Mouse (Mus musculus): ENCODE measurements around the gene Maco1. TPM values are rescaled to one million over a fixed set of nuclear protein-coding genes. Genes with fewer than 3 reads are reported as not detected.

The Maco1 gene
- polyA plus RNA-seq, 1 experiment from 2014 or later, result 63.5 TPM

GRCm38 (mm10) chr4:134758367-134758766 lies 94.8 kb downstream of the Maco1 start:
- Histone ChIP-seq H3K4me2 (replicated peaks) (no peak overlapping the region), H3K27me3 (0 out of 2 replicates have a peak, but pooled peaks cover 5% of the 10 kb centered on the region), H3K9me3 (no peaks in the 10 kb centered on the region), H3K4me3 (no peak overlapping the region), H3K27ac (no peak overlapping the region), H3K9ac (no peak overlapping the region), H3K36me3 (peaks cover 2% of the 10 kb centered on the region; the same call in 1 of the 2 replicates), H3K4me1 (peaks cover 40% of the 10 kb centered on the region)
- 78% methylated on average over 4 of the region's 4 CpGs for WGBS
- ATAC-seq (ENCODE audit: insufficient number of reproducible peaks, insufficient read depth, low FRiP score, low TSS enrichment), result no peak

GRCm38 (mm10) chr4:134756953-134757352 lies 96.2 kb downstream of the Maco1 start:
- no peak overlapping the region for H3K4me3 ChIP-seq
- H3K9me3 ChIP-seq, result no peaks in the 10 kb centered on the region
- peaks cover 7% of the 10 kb centered on the region; the same call in 1 of the 2 replicates for H3K36me3 ChIP-seq
- no peak for ATAC-seq (ENCODE audit: insufficient number of reproducible peaks, insufficient read depth, low FRiP score, low TSS enrichment)
- 0 out of 2 replicates have a peak, but pooled peaks cover 5% of the 10 kb centered on the region for H3K27me3 ChIP-seq
- peaks cover 47% of the 10 kb centered on the region for H3K4me1 ChIP-seq
- no peak overlapping the region for H3K9ac ChIP-seq
- 61% methylated on average over 7 of the region's 7 CpGs for WGBS
- H3K27ac ChIP-seq, result no peak overlapping the region
- no peak overlapping the region for H3K4me2 ChIP-seq (replicated peaks)

DNA sequence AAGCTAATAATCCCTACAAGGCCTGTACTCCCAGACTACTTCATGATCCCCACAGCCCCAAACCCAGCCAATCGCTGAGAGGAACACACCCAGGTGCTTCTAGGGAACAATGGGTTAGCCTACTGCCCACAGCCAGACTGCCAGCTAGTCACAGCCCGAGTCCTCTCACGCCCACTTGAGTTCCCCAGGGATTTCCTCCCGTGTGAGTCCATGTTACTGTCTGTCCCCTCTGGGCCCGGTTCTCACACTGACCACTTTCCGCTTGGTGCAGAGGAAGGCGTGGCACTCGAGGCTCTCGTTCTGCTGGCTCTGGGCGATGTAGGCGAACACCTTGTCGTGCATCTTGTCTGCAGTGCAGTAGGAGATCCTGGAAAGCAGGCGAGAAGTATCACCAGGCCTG lies 98.2 kb downstream of the Maco1 start:
- Histone ChIP-seq H3K4me1 (peaks cover 52% of the 10 kb centered on the region), H3K9me3 (no peaks in the 10 kb centered on the region), H3K4me3 (no peak overlapping the region), H3K36me3 (peaks cover 7% of the 10 kb centered on the region; the same call in 1 of the 2 replicates), H3K9ac (no peak overlapping the region), H3K4me2 (replicated peaks) (no peak overlapping the region), H3K27ac (no peak overlapping the region), H3K27me3 (0 out of 2 replicates have a peak, but pooled peaks cover 5% of the 10 kb centered on the region)
- WGBS, result 80% methylated on average over 13 of the region's 13 CpGs
- no peak for ATAC-seq (ENCODE audit: insufficient number of reproducible peaks, insufficient read depth, low FRiP score, low TSS enrichment)

GRCm38 (mm10) chr4:134754371-134754770 lies 98.8 kb downstream of the Maco1 start:
- H3K9ac ChIP-seq, result no peak overlapping the region

DNA sequence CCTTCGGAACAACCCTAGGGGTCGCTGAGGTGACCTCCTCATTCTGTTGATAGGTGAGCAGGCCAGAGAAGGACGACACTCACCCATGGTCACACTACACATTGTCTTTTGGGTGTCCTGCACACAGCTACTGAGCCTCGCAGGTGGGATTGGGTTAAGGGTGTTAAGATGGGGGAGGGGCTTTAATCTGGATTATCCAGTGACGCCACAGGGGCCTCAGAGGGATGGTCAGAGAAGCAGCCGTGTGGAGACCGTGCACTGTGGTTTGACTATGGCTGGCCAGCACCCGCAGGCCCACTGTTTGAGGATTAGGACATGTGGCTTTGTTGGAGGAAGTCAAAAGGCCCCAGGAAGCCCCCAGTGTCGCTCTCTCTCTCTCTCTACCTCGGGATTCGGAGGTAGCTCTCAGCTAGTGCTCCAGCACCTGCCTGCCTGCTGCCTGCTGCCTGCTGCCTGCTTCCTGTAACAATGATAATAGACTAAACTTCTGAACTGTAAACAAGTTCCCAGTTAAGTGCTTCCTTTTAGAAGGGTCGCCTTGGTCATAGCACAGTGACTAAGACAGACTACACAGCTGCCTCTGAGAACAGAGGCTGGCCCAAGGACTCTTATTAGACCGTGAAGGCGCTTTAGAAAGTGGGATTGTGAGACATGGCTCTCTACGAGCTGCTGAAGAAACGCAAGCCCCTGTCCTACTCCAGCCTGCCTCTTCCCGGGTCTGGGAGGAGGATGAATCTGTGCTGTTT lies 99.5 kb downstream of the Maco1 start:
- Histone ChIP-seq H3K27ac (no peak overlapping the region; the same call in 1 of the 2 replicates), H3K36me3 (peaks cover 11% of the 10 kb centered on the region; the same call in 1 of the 2 replicates), H3K4me3 (no peak overlapping the region), H3K4me1 (peaks cover 50% of the 10 kb centered on the region), H3K9me3 (no peaks in the 10 kb centered on the region), H3K4me2 (replicated peaks) (no peak overlapping the region), H3K9ac (no peak overlapping the region), H3K27me3 (0 out of 2 replicates have a peak, but pooled peaks cover 5% of the 10 kb centered on the region)
- no peak for ATAC-seq (ENCODE audit: insufficient number of reproducible peaks, insufficient read depth, low FRiP score, low TSS enrichment)
- 44% methylated on average over 17 of the region's 17 CpGs for WGBS

More at GRCm38 (mm10) chr4:134754371-134754770, 98.8 kb downstream of the Maco1 start:
- WGBS, result 36% methylated on average over 10 of the region's 10 CpGs
- Histone ChIP-seq H3K27ac (no peak overlapping the region), H3K27me3 (0 out of 2 replicates have a peak, but pooled peaks cover 5% of the 10 kb centered on the region), H3K4me1 (peaks cover 50% of the 10 kb centered on the region), H3K4me3 (no peak overlapping the region), H3K36me3 (peaks cover 7% of the 10 kb centered on the region; the same call in 1 of the 2 replicates), H3K9me3 (no peaks in the 10 kb centered on the region), H3K4me2 (replicated peaks) (no peak overlapping the region)
- no peak for ATAC-seq (ENCODE audit: insufficient number of reproducible peaks, insufficient read depth, low FRiP score, low TSS enrichment)

GRCm38 (mm10) chr4:134752911-134753426 lies 100.2 kb downstream of the Maco1 start:
- Histone ChIP-seq H3K9me3 (no peaks in the 10 kb centered on the region), H3K36me3 (peaks cover 18% of the 10 kb centered on the region), H3K27me3 (0 out of 2 replicates have a peak, but pooled peaks cover 5% of the 10 kb centered on the region), H3K9ac (no peak overlapping the region), H3K4me1 (peaks cover 50% of the 10 kb centered on the region), H3K27ac (no peak overlapping the region), H3K4me2 (replicated peaks) (no peak overlapping the region), H3K4me3 (no peak overlapping the region)
- 74% methylated on average over 11 of the region's 11 CpGs for WGBS
- no peak for ATAC-seq (ENCODE audit: insufficient number of reproducible peaks, insufficient read depth, low FRiP score, low TSS enrichment)

Other genes with a start within 250 kb of the Maco1 start
- gene Man1c1, start 149.1 kb downstream of the Maco1 start, polyA plus RNA-seq (2016; fragmentation: Nextera tagmentation; extraction: Ambion mirVana), result 3.9 and 4.5 TPM in 2 replicates
- 21.8 and 23.2 TPM in 2 replicates for gene Ldlrap1, start 85.3 kb downstream of the Maco1 start, polyA plus RNA-seq (2016; fragmentation: Nextera tagmentation; extraction: Ambion mirVana)
- 6.8 and 8.5 TPM in 2 replicates for gene Rhd, start 11.2 kb upstream of the Maco1 start, polyA plus RNA-seq (2016; fragmentation: Nextera tagmentation; extraction: Ambion mirVana)
- gene Tmem50a, start 61.7 kb upstream of the Maco1 start, polyA plus RNA-seq (2016; fragmentation: Nextera tagmentation; extraction: Ambion mirVana), result 160 and 161 TPM in 2 replicates
- gene Rsrp1, start 70.2 kb upstream of the Maco1 start, polyA plus RNA-seq (2016; fragmentation: Nextera tagmentation; extraction: Ambion mirVana), result 496 and 536 TPM in 2 replicates
- gene Syf2, start 77.6 kb upstream of the Maco1 start, polyA plus RNA-seq (2016; fragmentation: Nextera tagmentation; extraction: Ambion mirVana), result 75.3 and 77.2 TPM in 2 replicates

Data from embryonic facial prominence, embryonic 12.5 days (tissue).